Mouse (Mus musculus) lung, postnatal 0 days (tissue): ENCODE data around the gene Oprd1.

Source experiments
- CTCF ChIP-seq: IDR thresholded peaks from 2 replicates; pipeline ENCODE4 v1.5.1; 2016; ENCODE audit warnings: antibody characterized with exemption, mild to moderate bottlenecking
- EP300 ChIP-seq: IDR thresholded peaks from 2 replicates; pipeline ENCODE4 v1.6.1; 2016; ENCODE audit warnings: antibody characterized with exemption, mild to moderate bottlenecking, control low read depth

- TF ChIP-seq CTCF (no peak), EP300 (no peak)
Measured at GRCm38 (mm10) chr4:132183162-132183561, 38.9 kb upstream of the Oprd1 start.
